Mouse (Mus musculus): ENCODE results near the gene Ubox5. TPM values are rescaled to one million over a fixed set of nuclear protein-coding genes. Genes with fewer than 3 reads are reported as not detected.
A peak's percentile ranks its signal among the peaks of the same experiment; 100 is the strongest.

Gene Ubox5
- polyA plus RNA-seq, 1 experiment: 7.3 TPM

- Histone ChIP-seq H3K27ac (ENCODE audit: insufficient read depth, low read depth, low read length) (peak overlapping the region; percentile 37; the same call in 1 of the 2 replicates), H3K27me3 (replicated peaks; ENCODE audit: control insufficient read depth, insufficient read depth, low read length) (no peaks in the 10 kb centered on the region), H3K36me3 (ENCODE audit: control insufficient read depth, insufficient read depth, low read length) (peaks cover 6% of the 10 kb centered on the region), H3K4me1 (ENCODE audit: control insufficient read depth, insufficient read depth, low read length) (peaks cover 10% of the 10 kb centered on the region; the same call in 1 of the 2 replicates), H3K4me3 (ENCODE audit: insufficient read depth, low read depth, low read length) (no peak overlapping the region)
- TF ChIP-seq POLR2A (IDR thresholded peaks at IDR 0.05; ENCODE audit: low read depth, low read length) (no peak), CTCF (conservative IDR thresholded peaks at IDR 0.05; ENCODE audit: insufficient read depth, insufficient read length, low read depth, low read length) (no peak)
- 58% methylated on average over 7 of the region's 7 CpGs for WGBS
- peak; percentile 64 for DNase-seq
Observed at GRCm38 (mm10) chr2:130618972-130619371, 10.9 kb downstream of the Ubox5 start.

DNA sequence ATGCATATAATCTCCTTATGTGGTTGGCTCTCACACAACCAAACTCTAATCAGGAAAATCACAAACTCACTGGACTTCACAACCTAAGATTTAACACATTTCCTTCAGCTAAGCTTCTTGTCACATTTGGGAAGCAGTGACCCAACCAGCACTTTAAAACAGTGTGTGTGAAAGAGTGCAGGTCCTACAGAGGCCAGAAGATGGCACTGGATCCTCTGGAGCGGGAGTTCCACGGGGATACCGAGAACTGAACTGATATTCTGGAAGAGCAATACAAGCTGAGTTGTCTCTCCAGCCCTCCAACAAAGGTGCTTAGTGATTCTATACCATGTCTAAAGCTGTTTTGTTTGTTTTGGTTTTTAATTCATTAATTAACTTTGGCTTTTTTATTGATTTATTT is 16.7 kb downstream of the Ubox5 start:
- 65% methylated on average over 3 of the region's 3 CpGs for WGBS
- H3K27ac ChIP-seq (ENCODE audit: insufficient read depth, low read depth, low read length): no peak overlapping the region
- no peak overlapping the region for H3K4me3 ChIP-seq (ENCODE audit: insufficient read depth, low read depth, low read length)
- peak; percentile 56 for DNase-seq
- peak; percentile 65 for TF ChIP-seq CTCF (conservative IDR thresholded peaks at IDR 0.05; ENCODE audit: insufficient read depth, insufficient read length, low read depth, low read length)
- TF ChIP-seq POLR2A (IDR thresholded peaks at IDR 0.05; ENCODE audit: low read depth, low read length): no peak
- peaks cover 7% of the 10 kb centered on the region; the same call in 1 of the 2 replicates for H3K4me1 ChIP-seq (ENCODE audit: control insufficient read depth, insufficient read depth, low read length)
- peaks cover 5% of the 10 kb centered on the region for H3K36me3 ChIP-seq (ENCODE audit: control insufficient read depth, insufficient read depth, low read length)
- no peaks in the 10 kb centered on the region for H3K27me3 ChIP-seq (replicated peaks; ENCODE audit: control insufficient read depth, insufficient read depth, low read length)

DNA sequence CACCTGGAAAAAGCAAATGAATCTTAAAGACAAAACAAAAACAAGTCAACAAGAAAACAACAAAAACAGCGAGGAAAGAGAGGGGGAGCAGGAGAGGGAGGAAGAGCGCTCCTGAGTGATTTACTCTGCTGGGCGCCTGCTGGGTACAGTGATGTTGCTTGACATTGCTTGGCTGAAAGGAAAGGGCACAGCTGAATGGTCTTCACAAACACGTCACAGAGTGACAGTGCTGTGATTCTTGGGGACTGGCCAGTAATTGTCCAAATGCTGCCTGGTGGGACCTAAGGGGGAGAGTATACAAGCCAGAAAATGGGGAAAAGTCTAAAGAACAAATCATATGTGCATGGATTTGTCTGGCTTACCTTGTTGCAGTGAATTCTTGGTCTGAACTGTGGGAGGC is 27.6 kb downstream of the Ubox5 start:
- WGBS: 85% methylated on average over 4 of the region's 4 CpGs
- no peak overlapping the region for H3K27ac ChIP-seq (ENCODE audit: insufficient read depth, low read depth, low read length)
- H3K36me3 ChIP-seq (ENCODE audit: control insufficient read depth, insufficient read depth, low read length): peaks cover 3% of the 10 kb centered on the region; the same call in 1 of the 2 replicates
- H3K27me3 ChIP-seq (replicated peaks; ENCODE audit: control insufficient read depth, insufficient read depth, low read length): no peaks in the 10 kb centered on the region
- no peaks in the 10 kb centered on the region for H3K4me1 ChIP-seq (ENCODE audit: control insufficient read depth, insufficient read depth, low read length)
- TF ChIP-seq POLR2A (IDR thresholded peaks at IDR 0.05; ENCODE audit: low read depth, low read length) (no peak), CTCF (conservative IDR thresholded peaks at IDR 0.05; ENCODE audit: insufficient read depth, insufficient read length, low read depth, low read length) (no peak)
- no peak for DNase-seq
- H3K4me3 ChIP-seq (ENCODE audit: insufficient read depth, low read depth, low read length): no peak overlapping the region

DNA sequence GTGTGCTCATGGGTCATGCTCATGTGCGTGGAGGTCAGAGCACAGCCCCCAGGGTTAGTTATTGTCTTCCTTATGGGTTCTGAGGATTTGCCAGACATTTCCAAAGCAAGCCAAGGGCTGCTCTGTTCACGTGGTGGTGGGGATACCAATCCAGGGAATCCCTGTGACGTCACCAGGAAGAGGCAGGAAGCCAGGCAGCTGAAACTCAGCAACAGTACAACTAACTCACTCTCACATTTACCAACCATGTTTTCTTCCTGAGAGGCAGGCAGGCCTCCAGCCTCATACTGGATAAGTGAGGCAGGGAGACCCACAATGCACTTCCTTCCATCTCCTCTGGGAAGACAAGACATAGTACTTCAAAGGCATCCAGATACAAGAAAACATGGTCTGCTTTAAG is 31.4 kb downstream of the Ubox5 start:
- 72% methylated on average over 3 of the region's 3 CpGs for WGBS
- no peaks in the 10 kb centered on the region for H3K4me1 ChIP-seq (ENCODE audit: control insufficient read depth, insufficient read depth, low read length)
- H3K36me3 ChIP-seq (ENCODE audit: control insufficient read depth, insufficient read depth, low read length): peaks cover 3% of the 10 kb centered on the region; the same call in 1 of the 2 replicates
- H3K27me3 ChIP-seq (replicated peaks; ENCODE audit: control insufficient read depth, insufficient read depth, low read length): no peaks in the 10 kb centered on the region
- no peak overlapping the region for H3K4me3 ChIP-seq (ENCODE audit: insufficient read depth, low read depth, low read length)
- DNase-seq: no peak
- no peak for TF ChIP-seq CTCF (conservative IDR thresholded peaks at IDR 0.05; ENCODE audit: insufficient read depth, insufficient read length, low read depth, low read length)
- TF ChIP-seq POLR2A (IDR thresholded peaks at IDR 0.05; ENCODE audit: low read depth, low read length): no peak
- no peak overlapping the region for H3K27ac ChIP-seq (ENCODE audit: insufficient read depth, low read depth, low read length)

- TF ChIP-seq POLR2A (IDR thresholded peaks at IDR 0.05; ENCODE audit: low read depth, low read length) (no peak), CTCF (conservative IDR thresholded peaks at IDR 0.05; ENCODE audit: insufficient read depth, insufficient read length, low read depth, low read length) (peak; percentile 59)
- 18% methylated on average over 1 of the region's 1 CpGs for WGBS
Observed at GRCm38 (mm10) chr2:130597601-130598010, 32.2 kb downstream of the Ubox5 start.

GRCm38 (mm10) chr2:130595596-130595995 is 34.2 kb downstream of the Ubox5 start:
- no peak for DNase-seq
- no peaks in the 10 kb centered on the region for H3K27me3 ChIP-seq (replicated peaks; ENCODE audit: control insufficient read depth, insufficient read depth, low read length)
- no peaks in the 10 kb centered on the region for H3K4me1 ChIP-seq (ENCODE audit: control insufficient read depth, insufficient read depth, low read length)
- no peaks in the 10 kb centered on the region; the same call in 1 of the 2 replicates for H3K36me3 ChIP-seq (ENCODE audit: control insufficient read depth, insufficient read depth, low read length)
- no peak for TF ChIP-seq POLR2A (IDR thresholded peaks at IDR 0.05; ENCODE audit: low read depth, low read length)
- TF ChIP-seq CTCF (conservative IDR thresholded peaks at IDR 0.05; ENCODE audit: insufficient read depth, insufficient read length, low read depth, low read length): no peak
- H3K27ac ChIP-seq (ENCODE audit: insufficient read depth, low read depth, low read length): no peak overlapping the region
- no peak overlapping the region for H3K4me3 ChIP-seq (ENCODE audit: insufficient read depth, low read depth, low read length)
- 86% methylated on average over 1 of the region's 1 CpGs for WGBS

More at GRCm38 (mm10) chr2:130597601-130598010, 32.2 kb downstream of the Ubox5 start:
- no peak overlapping the region for H3K4me3 ChIP-seq (ENCODE audit: insufficient read depth, low read depth, low read length)
- no peaks in the 10 kb centered on the region; the same call in 1 of the 2 replicates for H3K36me3 ChIP-seq (ENCODE audit: control insufficient read depth, insufficient read depth, low read length)
- peak; percentile 48 for DNase-seq
- no peaks in the 10 kb centered on the region for H3K27me3 ChIP-seq (replicated peaks; ENCODE audit: control insufficient read depth, insufficient read depth, low read length)
- no peak overlapping the region for H3K27ac ChIP-seq (ENCODE audit: insufficient read depth, low read depth, low read length)
- H3K4me1 ChIP-seq (ENCODE audit: control insufficient read depth, insufficient read depth, low read length): no peaks in the 10 kb centered on the region

DNA sequence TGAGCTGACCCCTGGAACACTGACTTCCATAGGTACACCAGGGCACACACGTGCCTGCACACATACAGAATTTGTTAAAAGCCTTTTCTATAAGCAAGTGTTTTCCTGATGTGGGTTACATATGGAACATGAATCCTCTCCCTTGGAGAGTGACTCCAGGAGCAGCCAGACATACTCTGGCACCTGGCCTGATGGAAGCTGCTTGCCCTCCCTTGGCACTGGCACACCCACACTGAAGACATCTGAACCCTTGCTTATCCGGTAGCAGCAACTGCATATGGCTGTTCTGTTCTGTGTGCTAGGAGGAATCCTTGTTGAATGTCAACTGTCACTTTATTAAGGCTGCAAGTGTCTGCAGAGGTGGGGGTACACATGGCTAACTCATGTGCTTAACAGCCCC is 38.8 kb downstream of the Ubox5 start:
- no peak for DNase-seq
- no peak overlapping the region for H3K27ac ChIP-seq (ENCODE audit: insufficient read depth, low read depth, low read length)
- no peaks in the 10 kb centered on the region for H3K27me3 ChIP-seq (replicated peaks; ENCODE audit: control insufficient read depth, insufficient read depth, low read length)
- TF ChIP-seq CTCF (conservative IDR thresholded peaks at IDR 0.05; ENCODE audit: insufficient read depth, insufficient read length, low read depth, low read length) (no peak), POLR2A (IDR thresholded peaks at IDR 0.05; ENCODE audit: low read depth, low read length) (no peak)
- WGBS: 94% methylated on average over 2 of the region's 2 CpGs
- no peak overlapping the region for H3K4me3 ChIP-seq (ENCODE audit: insufficient read depth, low read depth, low read length)
- H3K36me3 ChIP-seq (ENCODE audit: control insufficient read depth, insufficient read depth, low read length): no peaks in the 10 kb centered on the region
- no peaks in the 10 kb centered on the region for H3K4me1 ChIP-seq (ENCODE audit: control insufficient read depth, insufficient read depth, low read length)
